Mouse (Mus musculus) limb, embryonic 10.5 days (tissue): ENCODE measurements around the gene Ptges3l. TPM values are rescaled to one million over a fixed set of nuclear protein-coding genes. Genes with fewer than 3 reads are reported as not detected.

Experiments used
- DNase-seq: peaks from one replicate; pipeline ENCODE4 v3.0.0-alpha.2; 2017; ENCODE audit warnings: low spot score
- H3K27ac ChIP-seq: fragments of 300-500 bp; sonication (generic); 2 replicates; pipeline ENCODE4 v1.5.1; 2016; ENCODE audit warnings: mild to moderate bottlenecking
- H3K27me3 ChIP-seq: fragments of 300-500 bp; sonication (generic); 2 replicates; pipeline ENCODE4 v1.6.1; 2016; ENCODE audit warnings: low read depth, mild to moderate bottlenecking; ENCODE audit not compliant: poor library complexity, severe bottlenecking
- H3K36me3 ChIP-seq: fragments of 300-500 bp; sonication (generic); 2 replicates; pipeline ENCODE4 v1.6.1; 2016; ENCODE audit warnings: mild to moderate bottlenecking, moderate library complexity
- H3K4me1 ChIP-seq: fragments of 300-500 bp; sonication (generic); 2 replicates; pipeline ENCODE4 v1.6.1; 2016
- H3K4me3 ChIP-seq: fragments of 300-500 bp; sonication (generic); 2 replicates; pipeline ENCODE4 v1.5.1; 2016; ENCODE audit warnings: mild to moderate bottlenecking, moderate library complexity
- H3K9me3 ChIP-seq: fragments of 300-500 bp; sonication (generic); replicated peaks from 2 replicates; pipeline ENCODE4 v1.6.1; 2016; ENCODE audit warnings: mild to moderate bottlenecking
- WGBS: fragments of 180-500 bp; shearing (Covaris S2); methylation state at CpG from one replicate; pipeline ENCODE4 v1.1.7; 2016; 5-methylcytosine and 5-hydroxymethylcytosine counted together
- polyA plus RNA-seq: library from polyadenylated mRNA; unstranded; fragments of >200 nt; fragmentation: Nextera tagmentation; extraction: Ambion mirVana; gene quantifications from 2 replicates; pipeline ENCODE4 v1.2.1, GENCODE M21; 2016

Ptges3l gene
- polyA plus RNA-seq, 1 experiment from 2014 or later, result 4.7 TPM

DNA sequence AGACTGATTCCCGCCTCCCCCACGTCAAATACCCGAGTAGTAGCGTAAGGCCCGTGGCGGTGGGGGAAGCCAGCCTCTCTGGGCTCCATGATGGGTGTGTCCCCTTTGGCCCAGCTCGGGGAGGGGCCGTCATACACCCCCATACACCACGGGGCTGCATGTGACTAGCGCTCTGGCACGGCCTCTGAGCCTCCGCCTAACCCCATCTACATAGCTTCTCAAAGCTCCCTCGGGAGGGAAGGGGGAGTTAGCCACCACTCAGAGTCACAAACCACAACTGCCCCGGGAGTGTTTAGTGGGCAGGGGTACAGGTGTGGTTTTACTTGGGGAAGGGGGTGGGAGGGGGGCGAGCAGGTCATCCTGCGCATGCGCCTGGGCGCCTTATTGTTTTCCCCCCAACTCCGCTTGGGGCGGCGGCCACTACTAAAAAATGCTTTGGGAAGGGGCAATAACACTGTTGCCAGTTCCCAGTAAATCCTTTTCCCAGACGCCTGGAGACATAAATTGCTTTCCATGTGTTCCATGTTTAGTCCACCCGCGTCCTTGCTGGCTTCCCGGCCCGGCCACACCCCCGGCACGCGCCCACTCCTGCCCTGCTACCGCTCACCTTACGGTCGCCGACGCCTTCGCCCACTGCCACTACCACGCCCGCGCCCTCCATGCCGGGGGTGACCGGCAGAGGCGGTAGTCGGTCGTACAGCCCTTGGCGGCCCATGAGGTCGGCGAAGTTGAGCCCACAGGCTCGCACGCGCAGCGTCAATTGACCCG, 40.2 kb upstream of the Ptges3l start:
- DNase-seq, result peak; percentile 79
- Histone ChIP-seq H3K36me3 (peaks cover 5% of the 10 kb centered on the region; the same call in 1 of the 2 replicates), H3K4me3 (peak overlapping the region; percentile 67), H3K27ac (peak overlapping the region; percentile 82), H3K27me3 (peaks cover 30% of the 10 kb centered on the region), H3K4me1 (peaks cover 74% of the 10 kb centered on the region), H3K9me3 (no peaks in the 10 kb centered on the region)
- 1% methylated on average over 51 of the region's 51 CpGs for whole genome bisulfite sequencing

GRCm38 (mm10) chr11:101464211-101465100, 39.3 kb upstream of the Ptges3l start, which contains the start of gene Rnd2:
TSS of gene Rnd2 (plus strand) at chr11:101464999.
- Histone ChIP-seq H3K27me3 (peaks cover 22% of the 10 kb centered on the region), H3K9me3 (no peaks in the 10 kb centered on the region), H3K27ac (peak within 1 kb of the TSS; percentile 82), H3K4me3 (peak within 1 kb of the TSS; percentile 67), H3K36me3 (peaks cover 7% of the 10 kb centered on the region; the same call in 1 of the 2 replicates), H3K4me1 (peaks cover 80% of the 10 kb centered on the region)
- WGBS, result 10% methylated on average over 12 of the region's 12 CpGs
- DNase-seq, result peak; percentile 56

GRCm38 (mm10) chr11:101462583-101463440, 37.7 kb upstream of the Ptges3l start:
- Histone ChIP-seq H3K4me1 (peaks cover 82% of the 10 kb centered on the region), H3K36me3 (peaks cover 7% of the 10 kb centered on the region; the same call in 1 of the 2 replicates), H3K27me3 (peaks cover 10% of the 10 kb centered on the region), H3K27ac (0 out of 2 replicates have a peak overlapping the region, but pooled peaks have one; percentile 5), H3K9me3 (no peaks in the 10 kb centered on the region), H3K4me3 (peak overlapping the region; percentile 2; the same call in 1 of the 2 replicates)
- no peak for DNase-seq
- 46% methylated on average over 13 of the region's 13 CpGs for WGBS

DNA sequence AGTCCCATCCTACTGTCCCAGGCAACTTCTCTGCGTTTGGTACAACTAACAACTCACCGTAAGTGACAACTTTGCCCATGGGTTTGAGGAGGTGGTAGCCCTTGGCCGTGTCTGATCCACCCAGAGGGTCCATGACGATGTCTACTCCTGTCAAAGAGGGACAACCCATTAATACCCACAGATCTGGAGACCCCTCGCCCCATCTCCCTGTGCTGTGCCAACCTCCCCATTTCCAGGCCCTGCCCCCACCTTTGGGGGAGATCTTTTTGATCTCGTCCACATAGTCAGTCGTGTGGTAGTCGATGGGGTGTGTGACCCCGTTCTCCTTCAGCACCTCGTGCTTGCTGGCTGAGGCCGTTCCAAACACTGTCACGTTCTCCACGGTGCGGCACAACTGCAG, 37.0 kb upstream of the Ptges3l start:
- peaks cover 8% of the 10 kb centered on the region for H3K27me3 ChIP-seq
- 93% methylated on average over 14 of the region's 14 CpGs for whole genome bisulfite sequencing
- H3K4me1 ChIP-seq, result peaks cover 79% of the 10 kb centered on the region
- H3K36me3 ChIP-seq, result peaks cover 7% of the 10 kb centered on the region; the same call in 1 of the 2 replicates
- DNase-seq, result no peak
- H3K4me3 ChIP-seq, result peak overlapping the region; percentile 2; the same call in 1 of the 2 replicates
- H3K27ac ChIP-seq, result 0 out of 2 replicates have a peak overlapping the region, but pooled peaks have one; percentile 5
- no peaks in the 10 kb centered on the region for H3K9me3 ChIP-seq

DNA sequence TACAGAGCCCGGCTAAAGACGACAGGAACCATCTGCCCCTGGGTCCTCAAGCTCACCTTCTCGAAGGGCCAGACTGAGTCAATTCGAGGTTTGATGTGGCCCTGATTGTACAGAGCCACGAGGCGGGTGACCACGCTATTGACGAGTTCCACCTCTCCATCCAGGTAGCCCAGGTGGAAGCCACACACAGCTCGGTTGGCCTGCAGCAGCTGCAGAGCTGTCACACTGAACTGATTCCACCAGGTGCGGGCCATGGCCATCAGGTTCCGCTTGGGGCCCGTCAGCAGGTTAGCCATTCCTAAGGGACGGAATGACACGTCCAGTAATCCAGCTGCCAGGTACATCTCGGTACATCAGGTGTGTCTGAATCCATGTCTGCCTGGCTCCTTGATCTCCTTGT, 35.2 kb upstream of the Ptges3l start:
- DNase-seq, result no peak
- H3K36me3 ChIP-seq, result peaks cover 7% of the 10 kb centered on the region; the same call in 1 of the 2 replicates
- H3K4me1 ChIP-seq, result peaks cover 65% of the 10 kb centered on the region
- H3K27me3 ChIP-seq, result no peaks in the 10 kb centered on the region
- 86% methylated on average over 15 of the region's 15 CpGs for WGBS
- no peak overlapping the region for H3K4me3 ChIP-seq
- H3K9me3 ChIP-seq, result no peaks in the 10 kb centered on the region
- H3K27ac ChIP-seq, result 0 out of 2 replicates have a peak overlapping the region, but pooled peaks have one; percentile 27

DNA sequence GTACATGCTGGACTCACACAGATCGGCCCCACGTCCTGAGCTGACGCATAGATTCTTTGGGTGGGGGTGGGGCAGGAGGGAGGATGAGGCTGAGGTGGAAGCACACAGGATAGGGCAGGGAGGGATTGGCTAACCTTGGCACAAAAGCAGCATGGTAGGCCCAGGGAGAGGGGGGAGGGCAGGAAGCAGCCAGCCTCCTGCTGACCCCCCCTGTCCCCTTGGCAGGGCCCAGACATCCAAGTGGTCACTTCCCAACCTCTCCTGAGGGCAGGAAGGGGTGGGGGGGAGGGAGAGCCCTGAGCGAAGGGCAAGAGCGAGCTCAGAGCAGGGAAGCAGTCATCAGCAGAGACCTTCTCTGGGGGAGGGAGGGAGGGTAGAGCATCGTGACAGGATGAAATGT, 34.6 kb upstream of the Ptges3l start:
- no peak for DNase-seq
- Histone ChIP-seq H3K4me1 (peaks cover 60% of the 10 kb centered on the region), H3K36me3 (peaks cover 7% of the 10 kb centered on the region; the same call in 1 of the 2 replicates), H3K4me3 (no peak overlapping the region), H3K27me3 (no peaks in the 10 kb centered on the region), H3K9me3 (no peaks in the 10 kb centered on the region), H3K27ac (peak overlapping the region; percentile 27)
- 26% methylated on average over 6 of the region's 6 CpGs for WGBS

DNA sequence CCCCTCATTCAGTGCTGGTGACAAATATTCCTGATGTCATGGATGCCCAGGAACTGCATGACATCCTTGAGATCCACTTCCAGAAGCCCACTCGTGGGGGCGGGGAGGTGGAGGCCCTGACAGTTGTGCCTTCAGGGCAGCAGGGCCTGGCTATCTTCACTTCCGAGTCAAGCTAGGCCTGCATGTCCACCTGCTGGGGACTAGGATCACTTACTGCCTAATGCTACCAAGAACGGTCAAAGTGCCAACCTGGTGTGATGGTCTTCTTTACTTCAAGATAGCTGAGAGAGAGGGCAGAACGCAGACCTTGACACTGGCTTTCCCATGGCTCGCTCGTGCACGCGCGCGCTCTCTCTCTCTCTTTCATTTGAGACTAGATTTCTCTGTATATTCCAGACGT, 33.1 kb upstream of the Ptges3l start:
- H3K4me1 ChIP-seq, result peaks cover 46% of the 10 kb centered on the region
- H3K9me3 ChIP-seq, result no peaks in the 10 kb centered on the region
- 84% methylated on average over 12 of the region's 12 CpGs for WGBS
- H3K27ac ChIP-seq, result no peak overlapping the region
- H3K4me3 ChIP-seq, result no peak overlapping the region
- peaks cover 7% of the 10 kb centered on the region; the same call in 1 of the 2 replicates for H3K36me3 ChIP-seq
- H3K27me3 ChIP-seq, result no peaks in the 10 kb centered on the region
- no peak for DNase-seq

- WGBS, result 90% methylated on average over 9 of the region's 9 CpGs
- no peaks in the 10 kb centered on the region for H3K27me3 ChIP-seq
- H3K4me3 ChIP-seq, result no peak overlapping the region
- peaks cover 7% of the 10 kb centered on the region; the same call in 1 of the 2 replicates for H3K36me3 ChIP-seq
- H3K4me1 ChIP-seq, result peaks cover 40% of the 10 kb centered on the region
- no peaks in the 10 kb centered on the region for H3K9me3 ChIP-seq
- no peak overlapping the region for H3K27ac ChIP-seq
- DNase-seq, result no peak
These were observed 32.5 kb upstream of the Ptges3l start for GRCm38 (mm10) chr11:101457631-101458030.

GRCm38 (mm10) chr11:101455627-101456026, 30.5 kb upstream of the Ptges3l start:
- no peak overlapping the region for H3K4me3 ChIP-seq
- peaks cover 31% of the 10 kb centered on the region for H3K4me1 ChIP-seq
- DNase-seq, result no peak
- H3K27me3 ChIP-seq, result no peaks in the 10 kb centered on the region
- no peak overlapping the region for H3K27ac ChIP-seq
- peaks cover 4% of the 10 kb centered on the region; the same call in 1 of the 2 replicates for H3K36me3 ChIP-seq
- 88% methylated on average over 7 of the region's 7 CpGs for WGBS
- no peaks in the 10 kb centered on the region for H3K9me3 ChIP-seq

DNA sequence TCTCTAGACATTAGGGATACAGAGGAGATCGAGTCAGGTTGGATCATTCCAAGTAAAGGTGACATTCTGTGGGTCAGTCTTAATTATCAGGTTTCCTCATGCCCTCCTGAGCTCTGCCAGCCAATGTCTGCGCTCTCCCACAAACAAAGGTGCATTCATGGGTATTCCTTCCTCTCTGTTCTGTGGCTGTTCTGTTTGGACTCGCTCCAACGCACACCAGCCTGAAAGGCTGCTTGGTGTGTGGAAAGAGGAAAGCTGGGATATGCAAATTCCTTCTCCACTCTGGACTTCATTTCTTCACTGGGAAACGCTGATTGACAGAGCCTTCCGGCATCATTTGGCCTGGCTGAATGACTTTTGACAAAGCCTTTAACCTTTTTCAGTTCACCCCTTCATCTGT, 29.6 kb upstream of the Ptges3l start:
- no peaks in the 10 kb centered on the region for H3K9me3 ChIP-seq
- 78% methylated on average over 6 of the region's 6 CpGs for WGBS
- no peak overlapping the region for H3K27ac ChIP-seq
- peaks cover 23% of the 10 kb centered on the region for H3K4me1 ChIP-seq
- no peaks in the 10 kb centered on the region for H3K36me3 ChIP-seq
- H3K4me3 ChIP-seq, result no peak overlapping the region
- H3K27me3 ChIP-seq, result no peaks in the 10 kb centered on the region
- DNase-seq, result no peak

- no peak overlapping the region for H3K27ac ChIP-seq
- 78% methylated on average over 10 of the region's 10 CpGs for WGBS
These were observed 27.1 kb upstream of the Ptges3l start for GRCm38 (mm10) chr11:101452093-101452774.

More at GRCm38 (mm10) chr11:101452093-101452774, 27.1 kb upstream of the Ptges3l start:
- H3K4me3 ChIP-seq, result no peak overlapping the region
- peaks cover 7% of the 10 kb centered on the region for H3K4me1 ChIP-seq
- H3K9me3 ChIP-seq, result no peaks in the 10 kb centered on the region
- no peaks in the 10 kb centered on the region for H3K36me3 ChIP-seq
- no peak for DNase-seq
- H3K27me3 ChIP-seq, result no peaks in the 10 kb centered on the region
